Mouse (Mus musculus) CH12.LX (cell line): ENCODE data around the gene Gm37240. TPM values are rescaled to one million over a fixed set of nuclear protein-coding genes. Genes with fewer than 3 reads are reported as not detected.

ENCODE experiments used
- DNase-seq: peaks from one replicate; pipeline ENCODE4 v3.0.0-alpha.2; 2013; ENCODE audit errors: extremely low read depth
- H3K27ac ChIP-seq: 2 replicates; pipeline ENCODE4 v1.5.1; 2012; ENCODE audit warnings: low read depth, mild to moderate bottlenecking, control low read depth, moderate library complexity; ENCODE audit not compliant: insufficient read depth
- H3K27me3 ChIP-seq: replicated peaks from 2 replicates; pipeline ENCODE3; 2012; ENCODE audit warnings: inconsistent platforms
- H3K36me3 ChIP-seq, 2 experiments: replicated peaks in 1 of 2; 2 replicates each; pipeline versions ENCODE3 to v1.6.1; 2012; ENCODE audit warnings: inconsistent platforms in 1 of 2, low read length in 1 of 2, mild to moderate bottlenecking in 1 of 2, mixed read lengths in 1 of 2, moderate library complexity in 1 of 2; ENCODE audit not compliant: control insufficient read depth in 1 of 2, insufficient read depth in 1 of 2
- H3K4me1 ChIP-seq, 2 experiments: 2 replicates each; pipeline ENCODE4 v1.6.1; 2012; ENCODE audit warnings: inconsistent platforms in 1 of 2, moderate library complexity in 1 of 2; ENCODE audit not compliant: insufficient read depth in 2 of 2, control insufficient read depth in 1 of 2
- H3K4me2 ChIP-seq: 2 replicates; pipeline ENCODE4 v1.6.1; 2012; ENCODE audit warnings: low read depth, mild to moderate bottlenecking, control low read depth; ENCODE audit not compliant: poor library complexity, insufficient read depth, severe bottlenecking
- H3K4me3 ChIP-seq, 3 experiments: fragments of 150-350 bp in 1 of 3; sonication (generic) in 1 of 3; replicated peaks in 1 of 3; 2 replicates each; pipeline versions ENCODE3 to v1.5.1; 2011 to 2012; ENCODE audit warnings: low read depth in 2 of 3, low read length in 2 of 3, mild to moderate bottlenecking in 2 of 3, moderate library complexity in 2 of 3, control low read depth in 1 of 3, improper control_type of control experiment in 1 of 3, inconsistent platforms in 1 of 3, mixed read lengths in 1 of 3; ENCODE audit not compliant: poor library complexity in 1 of 3
- H3K79me2 ChIP-seq: replicated peaks from 2 replicates; pipeline ENCODE4 v1.6.1; 2012; ENCODE audit warnings: mild to moderate bottlenecking, moderate library complexity; ENCODE audit not compliant: control insufficient read depth, poor library complexity, insufficient read depth, severe bottlenecking; ENCODE audit errors: extremely low read depth
- H3K9ac ChIP-seq: 2 replicates; pipeline ENCODE4 v1.6.1; 2012; ENCODE audit warnings: low read depth, mild to moderate bottlenecking, control low read depth, moderate library complexity; ENCODE audit not compliant: insufficient read depth
- H3K9me3 ChIP-seq: replicated peaks from 2 replicates; pipeline ENCODE3; 2012; ENCODE audit warnings: low read length, inconsistent platforms, mixed read lengths
- BHLHE40 ChIP-seq: IDR thresholded peaks from 2 replicates; pipeline ENCODE4 v1.6.1; 2011; ENCODE audit warnings: mild to moderate bottlenecking, low read depth, low read length, improper control_type of control experiment
- CHD1 ChIP-seq: IDR thresholded peaks from 2 replicates; pipeline ENCODE4 v1.6.1; 2012; ENCODE audit warnings: low read depth, low read length, improper control_type of control experiment, inconsistent platforms
- CHD2 ChIP-seq: IDR thresholded peaks from 2 replicates; pipeline ENCODE4 v1.6.1; 2011; ENCODE audit warnings: low read length, improper control_type of control experiment
- CTCF ChIP-seq, 2 experiments: IDR thresholded peaks in 1 of 2; conservative IDR thresholded peaks in 1 of 2; 2 replicates each; pipeline ENCODE4 v1.5.1; 2011 to 2012; ENCODE audit warnings: low read depth in 2 of 2, low read length in 2 of 2, improper control_type of control experiment in 1 of 2, inconsistent platforms in 1 of 2, mild to moderate bottlenecking in 1 of 2, moderate library complexity in 1 of 2
- ELF1 ChIP-seq: IDR thresholded peaks from 2 replicates; pipeline ENCODE4 v1.6.1; 2014; ENCODE audit warnings: low read depth, mild to moderate bottlenecking, inconsistent platforms, low read length, improper control_type of control experiment
- EP300 ChIP-seq: IDR thresholded peaks from 2 replicates; pipeline ENCODE4 v1.6.1; 2011; ENCODE audit warnings: low read length, improper control_type of control experiment
- ETS1 ChIP-seq: conservative IDR thresholded peaks from 2 replicates; pipeline ENCODE4 v1.6.1; 2012; ENCODE audit warnings: low read depth, mild to moderate bottlenecking, inconsistent platforms, low read length, improper control_type of control experiment, moderate library complexity
- IRF4 ChIP-seq: IDR thresholded peaks from 2 replicates; pipeline ENCODE4 v1.6.1; 2014; ENCODE audit warnings: low read depth, mild to moderate bottlenecking, inconsistent platforms, low read length, improper control_type of control experiment
- MAX ChIP-seq: IDR thresholded peaks from 2 replicates; pipeline ENCODE4 v1.6.1; 2011; ENCODE audit warnings: low read length, improper control_type of control experiment
- MAZ ChIP-seq: IDR thresholded peaks from 2 replicates; pipeline ENCODE4 v1.6.1; 2012; ENCODE audit warnings: low read depth, mild to moderate bottlenecking, inconsistent platforms, low read length, improper control_type of control experiment, moderate library complexity
- MYC ChIP-seq: IDR thresholded peaks from 2 replicates; pipeline ENCODE4 v1.6.1; 2011; ENCODE audit warnings: low read depth, mild to moderate bottlenecking, improper control_type of control experiment, low read length
- NELFE ChIP-seq: IDR thresholded peaks from 2 replicates; pipeline ENCODE4 v1.6.1; 2011; ENCODE audit warnings: low read depth, low read length, improper control_type of control experiment
- NRF1 ChIP-seq: IDR thresholded peaks from 2 replicates; pipeline ENCODE4 v1.6.1; 2014; ENCODE audit warnings: low read depth, mild to moderate bottlenecking, inconsistent platforms, low read length, improper control_type of control experiment, moderate library complexity
- POLR2A ChIP-seq: IDR thresholded peaks from 2 replicates; pipeline ENCODE4 v1.6.1; 2011; ENCODE audit warnings: low read depth, mild to moderate bottlenecking, improper control_type of control experiment, low read length
- RCOR1 ChIP-seq: conservative IDR thresholded peaks from 2 replicates; pipeline ENCODE4 v1.6.1; 2012; ENCODE audit warnings: low read depth, mild to moderate bottlenecking, inconsistent platforms, low read length, improper control_type of control experiment
- SIN3A ChIP-seq: IDR thresholded peaks from 2 replicates; pipeline ENCODE4 v1.6.1; 2012; ENCODE audit warnings: low read length, improper control_type of control experiment, inconsistent platforms
- UBTF ChIP-seq: IDR thresholded peaks from 2 replicates; pipeline ENCODE4 v1.6.1; 2012; ENCODE audit warnings: low read depth, mild to moderate bottlenecking, inconsistent platforms, low read length, improper control_type of control experiment, moderate library complexity
- USF1 ChIP-seq: IDR thresholded peaks from 2 replicates; pipeline ENCODE4 v1.6.1; 2014; ENCODE audit warnings: low read depth, mild to moderate bottlenecking, inconsistent platforms, low read length, improper control_type of control experiment
- USF2 ChIP-seq: conservative IDR thresholded peaks from 2 replicates; pipeline ENCODE4 v1.6.1; 2011; ENCODE audit warnings: low read depth, low read length, improper control_type of control experiment
- ZKSCAN1 ChIP-seq: IDR thresholded peaks from 2 replicates; pipeline ENCODE4 v1.6.1; 2012; ENCODE audit warnings: low read depth, inconsistent platforms, low read length, improper control_type of control experiment, borderline replicate concordance
- ZNF384 ChIP-seq: IDR thresholded peaks from 2 replicates; pipeline ENCODE4 v1.6.1; 2012; ENCODE audit warnings: low read depth, low read length, improper control_type of control experiment, inconsistent platforms
- dilution Hi-C: fragments of 300-500 bp; cut with MboI; formaldehyde crosslinking; loops from 2 replicates; pipeline ENCODE4 v1.14.3; 2020; ENCODE audit warnings: low sequenced_read_pairs; ENCODE audit not compliant: extremely low pct_unique_long_range_greater_than_20kb, extremely low pct_ligation_motif_present
- in situ Hi-C: fragments of 300-500 bp; cut with MboI; formaldehyde crosslinking; loops from 3 replicates; pipeline ENCODE4 v1.14.3; 2019; ENCODE audit warnings: low sequenced_read_pairs, low pct_ligation_motif_present, low pct_unique_long_range_greater_than_20kb, mixed read lengths
- polyA plus RNA-seq: library from polyadenylated mRNA; unstranded; fragments of >175 nt; gene quantifications from 2 replicates; pipeline ENCODE4 v1.2.1, GENCODE M21; 2012; ENCODE audit warnings: low read depth; ENCODE audit not compliant: insufficient read length
- total RNA-seq, 2 experiments: library from RNA; depleted of rRNA; stranded (reverse); fragments of 300-350 nt in 1 of 2; fragments of >200 nt in 1 of 2; gene quantifications; 2 replicates each; pipeline ENCODE4 v1.2.3; 2012 to 2014

Gene Gm37240
- total and polyA plus RNA-seq, 3 experiments, result 0.08 to 0.19 (median 0.14) TPM

DNA sequence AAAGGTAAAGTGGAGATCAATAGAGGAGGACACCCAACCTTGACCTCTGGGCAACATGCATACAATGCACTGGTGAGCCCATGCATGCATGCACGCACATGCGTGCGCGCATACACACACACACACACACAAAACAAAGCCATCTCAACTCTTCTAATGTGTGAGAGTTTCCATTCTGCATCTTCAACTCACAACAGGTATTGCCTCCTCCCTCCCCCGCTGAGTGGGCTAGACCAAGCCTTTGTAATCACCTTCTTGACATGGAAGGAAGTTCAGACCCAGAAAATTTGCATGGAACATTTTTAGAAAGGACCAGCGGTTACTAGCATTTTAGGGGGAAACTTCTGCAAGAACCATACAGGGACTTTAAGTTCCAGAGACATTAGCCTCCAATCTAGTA is 1213.8 kb downstream of the Gm37240 start (continued):
- TF ChIP-seq USF1 (no peak), RCOR1 (no peak), USF2 (no peak), CHD1 (no peak), ETS1 (peak; percentile 80), CHD2 (0 out of 2 replicates have a peak, but pooled peaks have one; percentile 7), POLR2A (no peak; the same call in none of the 2 replicates), ZNF384 (no peak), CTCF (conservative IDR thresholded peaks at IDR 0.05 in 1 of 2, IDR thresholded peaks at IDR 0.05 in 1 of 2; ENCODE audit: low read depth in 2 of 2, low read length in 2 of 2) (no peak), NELFE (no peak), SIN3A (peak; percentile 42; the same call in 1 of the 2 replicates), NRF1 (peak; percentile 71)

DNA sequence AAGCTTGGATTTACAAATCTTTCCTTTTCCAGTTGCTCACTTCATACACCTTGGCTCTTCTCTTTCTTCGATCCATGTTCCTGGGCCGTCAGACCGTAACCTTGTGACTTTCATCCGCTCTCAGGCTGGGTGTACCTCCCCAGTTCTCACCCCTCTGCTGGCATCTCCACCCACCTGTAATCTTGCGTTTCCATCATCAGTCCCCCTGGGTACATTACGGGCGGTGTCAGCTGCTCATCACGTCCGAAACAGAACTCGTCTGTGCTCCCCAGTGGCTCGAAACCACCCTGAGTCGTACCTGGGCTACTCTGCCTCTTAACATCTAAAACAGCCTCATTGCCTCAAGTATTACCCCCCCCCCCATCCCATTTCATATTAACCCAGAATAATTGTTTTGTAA is 1215.2 kb downstream of the Gm37240 start:
- peaks cover 50 to 86% of the 10 kb centered on the region in 2 experiments for H3K4me1 ChIP-seq
- dilution Hi-C loops (no loop called here), in situ Hi-C loops (loop anchor here (25.0 kb wide), 1 partner anchor 335 kb away; no protein-coding TSS in a partner anchor)
- H3K27ac ChIP-seq, result peak overlapping the region; percentile 96
- H3K36me3 ChIP-seq, result peaks cover 3 to 55% of the 10 kb centered on the region in 2 experiments
- TF ChIP-seq EP300, result 0 out of 2 replicates have a peak, but pooled peaks have one; percentile 27
- peak; percentile 47; the same call in 1 of the 2 replicates for TF ChIP-seq IRF4
- no peak for TF ChIP-seq ELF1
- TF ChIP-seq POLR2A, result peak; percentile 37; the same call in 1 of the 2 replicates
- peak; percentile 70 for TF ChIP-seq ETS1
- TF ChIP-seq BHLHE40, result peak; percentile 65
- TF ChIP-seq MAZ, result no peak
- no peak for TF ChIP-seq ZKSCAN1
- no peak for TF ChIP-seq MYC
- TF ChIP-seq UBTF, result 0 out of 2 replicates have a peak, but pooled peaks have one; percentile 40
- TF ChIP-seq MAX, result 0 out of 2 replicates have a peak, but pooled peaks have one; percentile 17
- H3K9ac ChIP-seq, result 0 out of 2 replicates have a peak overlapping the region, but pooled peaks have one; percentile 47
- H3K27me3 ChIP-seq, result no peaks in the 10 kb centered on the region
- peak; percentile 63 for DNase-seq
- H3K4me3 ChIP-seq, result no peak overlapping the region
- no peaks in the 10 kb centered on the region for H3K9me3 ChIP-seq
- peak overlapping the region; percentile 23 for H3K4me2 ChIP-seq
- H3K79me2 ChIP-seq, result peaks cover 80% of the 10 kb centered on the region
